ENCODE assay signal across 14 mouse cellular contexts in genomic region chr8:56313622-56314021, GRCm38 (mm10).
"Had no signal": no experiment of that assay in that cellular context is flagged by ENCODE, and none has a peak within 500 bp of the region (broad histone marks: within the 10 kb centered on the region; RNA-seq: fewer than 3 reads in every experiment).

No protein-coding gene starts in this region.

- H3K27ac ChIP-seq: left cerebral cortex, adult 2 months; limb, embryonic 12.5 days; liver, embryonic 15.5 days; midbrain, embryonic 10.5 days; midbrain, embryonic 15.5 days had no signal

- H3K4me2 ChIP-seq: limb, embryonic 12.5 days; liver, embryonic 15.5 days; midbrain, embryonic 15.5 days had no signal

- H3K9ac ChIP-seq: limb, embryonic 12.5 days; liver, embryonic 15.5 days; midbrain, embryonic 15.5 days had no signal

- ATAC-seq: hindbrain, embryonic 16.5 days; inflammation-experienced regulatory T-cells, adult 6 months; midbrain, embryonic 15.5 days had no signal

- H3K4me1 ChIP-seq: limb, embryonic 12.5 days; liver, embryonic 15.5 days; midbrain, embryonic 10.5 days; midbrain, embryonic 15.5 days had no signal

- H3K4me3 ChIP-seq: left cerebral cortex, adult 2 months; limb, embryonic 12.5 days; liver, embryonic 15.5 days; midbrain, embryonic 10.5 days; midbrain, embryonic 15.5 days had no signal

- H3K9me3 ChIP-seq: limb, embryonic 12.5 days; liver, embryonic 15.5 days; midbrain, embryonic 10.5 days; midbrain, embryonic 15.5 days had no signal

- H3K36me3 ChIP-seq: limb, embryonic 12.5 days; liver, embryonic 15.5 days; midbrain, embryonic 10.5 days; midbrain, embryonic 15.5 days had no signal

- DNase-seq: kidney, adult 11 months; kidney, postnatal 10 days; liver; lung, adult 2 months; lung, postnatal 10 days; spleen, adult 18-20 months; thymus, postnatal 4 days had no signal

- H3K27me3 ChIP-seq: limb, embryonic 12.5 days; liver, embryonic 15.5 days; midbrain, embryonic 15.5 days had no signal
